Mouse (Mus musculus): ENCODE data around the gene Siae.

Gene Siae

DNA sequence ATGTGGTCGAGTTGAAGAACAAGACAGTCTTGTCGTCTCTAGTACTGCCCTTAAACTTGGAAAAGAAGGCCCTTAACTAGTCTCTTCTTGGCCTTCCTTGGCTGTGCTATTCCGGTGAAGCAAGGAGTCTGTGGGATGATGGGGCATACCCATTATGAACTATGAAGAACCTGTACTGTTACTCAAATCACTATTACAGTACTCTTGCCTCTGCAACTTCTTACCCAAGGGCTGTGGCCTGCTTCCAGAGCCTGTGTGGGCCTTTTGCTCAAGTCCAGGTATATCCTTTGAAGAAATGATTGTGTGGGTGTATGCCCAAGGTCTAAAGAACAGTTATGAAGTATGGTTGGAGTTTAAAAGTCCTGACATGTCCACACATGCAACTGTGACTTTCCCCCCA, 114.8 kb downstream of the Siae start:
- DNase-seq (ENCODE audit: low read depth, low spot score) = no peak

DNA sequence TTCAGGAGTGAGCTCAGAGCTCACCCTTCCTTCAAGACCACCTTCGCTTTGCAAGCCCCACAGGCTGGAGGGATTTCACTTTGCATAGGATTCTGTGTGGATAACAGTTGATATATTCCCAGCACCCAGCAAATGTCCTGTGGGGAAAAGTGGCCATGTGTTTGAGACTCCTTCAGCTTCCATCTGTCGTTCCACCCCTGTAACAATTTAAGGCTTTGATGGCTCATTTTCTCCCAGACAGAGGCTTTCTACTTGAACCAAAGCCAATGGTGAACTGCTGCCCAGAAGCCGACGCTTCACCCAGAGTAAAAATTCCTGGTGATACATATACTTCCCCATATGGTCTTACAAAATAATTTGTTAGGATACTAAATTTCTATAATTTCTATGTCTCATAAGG, 119.8 kb downstream of the Siae start:
- DNase-seq (ENCODE audit: low read depth, low spot score) = peak; percentile 85

DNA sequence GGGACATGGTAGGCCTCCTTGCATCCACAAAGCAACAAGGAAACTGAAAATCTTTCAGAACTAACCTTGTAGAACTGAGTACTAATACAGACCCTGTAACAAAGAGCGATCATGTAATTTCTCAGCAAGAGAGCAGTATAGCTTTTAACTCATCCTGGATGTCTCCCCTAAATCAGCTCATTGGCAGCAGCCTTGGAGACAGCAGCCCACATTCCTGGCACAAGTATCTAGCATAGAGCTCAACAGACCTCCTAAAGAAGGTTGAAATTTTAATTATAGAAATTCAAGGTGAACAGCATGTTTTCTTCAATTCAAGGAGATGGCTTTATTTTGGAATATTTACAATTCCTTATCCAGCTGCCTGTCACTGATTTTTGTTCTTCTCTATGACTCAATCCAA, 125.6 kb downstream of the Siae start:
- DNase-seq (ENCODE audit: low read depth, low spot score) = peak; percentile 71

DNA sequence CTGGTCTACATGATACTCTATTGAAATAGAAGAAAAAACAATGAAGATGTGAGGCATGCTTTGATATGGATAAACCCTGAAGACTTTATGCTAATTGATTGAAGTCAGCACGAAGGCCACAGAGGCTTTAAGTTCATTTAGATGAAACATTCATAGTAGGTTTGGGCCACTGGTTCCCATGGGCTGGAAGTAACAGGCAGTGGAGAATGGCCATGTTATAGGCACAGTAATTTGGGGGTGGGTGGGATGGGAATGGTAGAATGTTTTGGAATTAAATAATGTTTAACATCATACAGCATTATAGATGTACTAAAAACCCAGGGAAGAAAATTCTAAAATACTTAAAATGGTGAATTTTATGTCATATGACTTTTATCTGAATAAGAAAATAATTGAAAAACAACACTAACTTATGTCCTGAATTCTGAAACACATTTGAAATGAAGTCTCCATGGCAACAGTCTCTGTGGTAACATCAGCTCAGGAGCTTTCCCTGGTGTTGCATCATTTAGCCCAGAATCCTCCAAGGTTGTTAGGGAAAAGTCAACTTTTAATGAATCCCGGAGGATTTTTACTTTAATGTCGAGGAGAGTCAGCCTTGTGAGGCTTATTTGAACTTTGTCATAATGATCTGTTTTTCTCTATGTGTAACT, 131.9 kb downstream of the Siae start:
- peak; percentile 87 for DNase-seq (ENCODE audit: low read depth, low spot score)

DNA sequence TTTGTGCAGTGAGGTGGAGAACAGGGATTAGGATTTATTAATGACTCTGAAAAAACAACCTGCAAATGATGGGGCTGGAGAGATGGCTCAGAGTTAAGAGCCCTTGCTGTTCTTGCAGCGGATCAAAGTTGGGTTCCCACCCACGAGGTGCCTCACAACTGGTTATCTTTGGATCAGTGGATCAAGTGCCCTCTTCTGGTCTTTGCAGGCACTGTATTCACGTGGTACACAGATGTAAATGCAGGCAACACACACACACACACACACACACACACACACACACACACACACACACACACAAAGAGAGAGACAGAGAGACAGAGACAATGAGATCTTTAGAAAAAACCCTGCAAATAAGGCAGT, 132.4 kb downstream of the Siae start:
- DNase-seq (ENCODE audit: low read depth, low spot score) = peak; percentile 55

DNA sequence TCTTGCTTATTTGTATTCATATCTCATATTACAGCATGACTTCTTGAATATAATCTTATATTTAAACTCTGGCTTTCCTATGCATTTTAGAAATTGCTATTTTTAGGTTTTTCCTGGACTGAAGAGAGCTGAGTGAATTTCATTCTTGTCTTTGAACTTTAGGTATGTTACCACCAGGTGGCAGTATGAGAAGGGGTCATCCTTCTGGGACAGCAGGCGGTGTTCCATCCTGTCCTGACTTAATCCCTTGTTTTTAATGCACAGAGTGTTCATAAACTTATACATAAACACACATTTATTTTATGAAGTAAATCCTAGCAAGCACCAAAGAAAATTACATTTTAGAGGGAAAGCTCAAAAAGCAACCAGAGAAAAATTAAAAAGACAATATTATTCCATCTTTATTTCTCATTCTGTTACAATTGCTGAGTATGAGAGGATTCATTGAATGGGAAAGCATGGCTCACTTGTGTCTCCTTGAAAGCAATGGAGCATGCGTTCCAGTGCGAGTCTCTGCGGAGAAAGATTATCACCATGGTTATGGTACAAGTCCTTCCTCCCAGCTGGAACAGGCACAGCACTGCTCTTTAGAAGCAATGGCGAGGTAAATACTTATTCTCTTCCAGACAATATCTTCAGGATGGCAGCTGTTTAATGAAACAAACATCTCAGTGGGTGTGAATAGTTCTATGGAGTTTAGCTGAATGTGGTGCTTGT, 134.6 kb downstream of the Siae start:
- peak; percentile 55 for DNase-seq (ENCODE audit: low read depth, low spot score)
